Mouse (Mus musculus) heart, postnatal 0 days (tissue): Measurements from ENCODE around the gene H2afx.

Source experiments
- CTCF ChIP-seq: IDR thresholded peaks from 2 replicates; pipeline ENCODE4 v1.5.1; 2016; ENCODE audit warnings: antibody characterized with exemption, control low read depth, low read depth
- EP300 ChIP-seq: IDR thresholded peaks from 2 replicates; pipeline ENCODE4 v1.6.1; 2016; ENCODE audit warnings: antibody characterized with exemption, low read depth

DNA sequence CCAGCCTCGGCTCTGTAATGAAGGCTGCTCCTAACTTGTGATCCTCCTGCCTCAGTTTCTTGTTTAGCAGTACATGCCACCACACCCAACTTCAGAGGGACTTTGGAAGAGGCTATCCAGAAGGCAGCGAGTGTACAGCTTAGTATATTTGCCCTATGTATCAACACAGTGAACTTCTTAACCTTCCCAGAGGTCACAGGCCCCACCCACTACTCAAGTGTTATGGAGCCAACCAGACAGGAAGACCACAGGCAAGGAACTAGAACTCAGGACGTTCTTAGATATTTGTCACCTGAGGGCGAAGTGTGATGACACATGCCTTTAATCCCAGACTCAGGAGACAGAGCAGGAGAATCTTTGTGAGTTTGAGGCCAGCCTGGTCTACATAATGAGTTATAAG is 13.1 kb downstream of the H2afx start:
- TF ChIP-seq CTCF (no peak), EP300 (no peak)
